Mouse (Mus musculus) hindbrain, embryonic 13.5 days (tissue): Measurements from ENCODE around the gene Onecut1. TPM values are rescaled to one million over a fixed set of nuclear protein-coding genes. Genes with fewer than 3 reads are reported as not detected.
A peak's percentile ranks its signal among the peaks of the same experiment; 100 is the strongest.

Experiments
- ATAC-seq: fragments of 200-750 bp; cut with Nextera tagmentation; 2 replicates; pipeline ENCODE4 v1.8.0; 2017; ENCODE audit warnings: moderate TSS enrichment; ENCODE audit not compliant: low FRiP score
- H3K27ac ChIP-seq: fragments of 300-500 bp; sonication (generic); 2 replicates; pipeline ENCODE4 v1.5.1; 2015; ENCODE audit warnings: inconsistent platforms, mild to moderate bottlenecking, moderate library complexity
- H3K27me3 ChIP-seq: fragments of 300-500 bp; sonication (generic); 2 replicates; pipeline ENCODE4 v1.6.1; 2015; ENCODE audit warnings: mild to moderate bottlenecking, inconsistent platforms
- H3K36me3 ChIP-seq: fragments of 300-500 bp; sonication (generic); 2 replicates; pipeline ENCODE4 v1.6.1; 2015; ENCODE audit warnings: mild to moderate bottlenecking, inconsistent platforms
- H3K4me1 ChIP-seq: fragments of 300-500 bp; sonication (generic); replicated peaks from 2 replicates; pipeline ENCODE4 v1.6.1; 2015; ENCODE audit warnings: inconsistent platforms
- H3K4me2 ChIP-seq: fragments of 300-500 bp; sonication (generic); 2 replicates; pipeline ENCODE4 v1.6.1; 2015; ENCODE audit warnings: inconsistent platforms, mild to moderate bottlenecking, moderate library complexity
- H3K4me3 ChIP-seq: fragments of 300-500 bp; sonication (generic); 2 replicates; pipeline ENCODE4 v1.5.1; 2015; ENCODE audit warnings: mild to moderate bottlenecking, inconsistent platforms
- H3K9ac ChIP-seq: fragments of 300-500 bp; sonication (generic); 2 replicates; pipeline ENCODE4 v1.6.1; 2015; ENCODE audit warnings: mild to moderate bottlenecking, inconsistent platforms
- H3K9me3 ChIP-seq: fragments of 300-500 bp; sonication (generic); 2 replicates; pipeline ENCODE4 v1.6.1; 2016; ENCODE audit warnings: inconsistent platforms
- WGBS: fragments of 180-500 bp; shearing (Covaris S2); methylation state at CpG from one replicate; pipeline ENCODE4 v1.1.7; 2015; 5-methylcytosine and 5-hydroxymethylcytosine counted together
- polyA plus RNA-seq: library from polyadenylated mRNA; unstranded; fragments of >200 nt; fragmentation: Nextera tagmentation; extraction: Ambion mirVana; gene quantifications from 2 replicates; pipeline ENCODE4 v1.2.1, GENCODE M21; 2015

Gene Onecut1
- polyA plus RNA-seq, 1 experiment from 2014 or later, result 5.5 TPM

GRCm38 (mm10) chr9:74851601-74852000 is 10.1 kb upstream of the Onecut1 start:
- Histone ChIP-seq H3K4me1 (peaks cover 29% of the 10 kb centered on the region), H3K27ac (no peak overlapping the region), H3K9ac (peak overlapping the region; percentile 31; the same call in 1 of the 2 replicates), H3K27me3 (peaks cover 94% of the 10 kb centered on the region), H3K36me3 (no peaks in the 10 kb centered on the region), H3K9me3 (no peaks in the 10 kb centered on the region), H3K4me3 (no peak overlapping the region; the same call in 1 of the 2 replicates), H3K4me2 (peak overlapping the region; percentile 67)
- 2% methylated on average over 5 of the region's 5 CpGs for WGBS
- no peak for ATAC-seq

DNA sequence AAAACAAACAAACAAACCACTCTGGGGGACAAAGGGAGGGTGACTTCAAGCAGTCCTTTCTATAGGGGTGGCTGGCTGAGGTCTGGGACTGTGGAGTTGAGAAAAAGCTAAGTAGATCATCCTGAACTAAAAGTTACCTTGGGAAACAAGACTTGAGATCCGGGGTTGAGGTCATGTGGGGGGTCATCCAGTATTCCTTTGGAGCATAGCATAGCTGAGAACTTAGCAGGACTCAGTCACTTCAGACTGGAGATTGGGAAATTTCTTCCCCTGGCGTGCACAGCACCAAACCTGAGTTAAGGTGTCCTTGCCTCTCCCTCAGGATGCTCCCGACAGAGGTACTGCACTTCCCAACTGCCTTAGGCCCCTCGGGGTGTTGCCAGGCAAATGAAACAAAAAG is 9.4 kb upstream of the Onecut1 start:
- no peak overlapping the region for H3K27ac ChIP-seq
- H3K4me2 ChIP-seq, result peak overlapping the region; percentile 1; the same call in 1 of the 2 replicates
- H3K9ac ChIP-seq, result no peak overlapping the region
- no peaks in the 10 kb centered on the region for H3K36me3 ChIP-seq
- no peak overlapping the region for H3K4me3 ChIP-seq
- no peak for ATAC-seq
- no peaks in the 10 kb centered on the region for H3K9me3 ChIP-seq
- H3K27me3 ChIP-seq, result peaks cover 94% of the 10 kb centered on the region
- WGBS, result 2% methylated on average over 4 of the region's 4 CpGs
- H3K4me1 ChIP-seq, result peaks cover 21% of the 10 kb centered on the region

GRCm38 (mm10) chr9:74853191-74854072 is 8.3 kb upstream of the Onecut1 start:
- H3K27ac ChIP-seq, result no peak overlapping the region
- H3K4me3 ChIP-seq, result no peak overlapping the region
- H3K4me2 ChIP-seq, result peak overlapping the region; percentile 24
- peaks cover 94% of the 10 kb centered on the region for H3K27me3 ChIP-seq
- H3K4me1 ChIP-seq, result peaks cover 19% of the 10 kb centered on the region
- WGBS, result under 1% methylated on average over 28 of the region's 28 CpGs
- no peaks in the 10 kb centered on the region for H3K9me3 ChIP-seq
- H3K9ac ChIP-seq, result no peak overlapping the region
- H3K36me3 ChIP-seq, result no peaks in the 10 kb centered on the region
- ATAC-seq, result no peak

- Histone ChIP-seq H3K4me3 (no peak overlapping the region; the same call in 1 of the 2 replicates), H3K4me1 (peaks cover 12% of the 10 kb centered on the region), H3K36me3 (no peaks in the 10 kb centered on the region), H3K4me2 (peak overlapping the region; percentile 24), H3K27me3 (peaks cover 94% of the 10 kb centered on the region), H3K27ac (peak overlapping the region; percentile 52; the same call in 1 of the 2 replicates), H3K9ac (no peak overlapping the region), H3K9me3 (no peaks in the 10 kb centered on the region)
- 0 out of 2 replicates have a peak, but pooled peaks have one; percentile 32 for ATAC-seq
- WGBS, result under 1% methylated on average over 25 of the region's 25 CpGs
Measured at GRCm38 (mm10) chr9:74854073-74854591, 7.6 kb upstream of the Onecut1 start.

GRCm38 (mm10) chr9:74855446-74855845 is 6.3 kb upstream of the Onecut1 start:
- H3K9me3 ChIP-seq, result no peaks in the 10 kb centered on the region
- no peak overlapping the region for H3K4me2 ChIP-seq
- no peaks in the 10 kb centered on the region for H3K36me3 ChIP-seq
- H3K27ac ChIP-seq, result no peak overlapping the region
- WGBS, result 8% methylated on average over 4 of the region's 4 CpGs
- H3K4me1 ChIP-seq, result peaks cover 9% of the 10 kb centered on the region; the same call in 1 of the 2 replicates
- H3K27me3 ChIP-seq, result peaks cover 100% of the 10 kb centered on the region
- no peak overlapping the region for H3K9ac ChIP-seq
- no peak for ATAC-seq
- H3K4me3 ChIP-seq, result no peak overlapping the region

GRCm38 (mm10) chr9:74856578-74857507 is 4.9 kb upstream of the Onecut1 start:
- Histone ChIP-seq H3K9me3 (no peaks in the 10 kb centered on the region), H3K36me3 (no peaks in the 10 kb centered on the region), H3K27me3 (peaks cover 98% of the 10 kb centered on the region), H3K27ac (no peak overlapping the region), H3K4me1 (peaks cover 18% of the 10 kb centered on the region), H3K4me3 (no peak overlapping the region), H3K4me2 (no peak overlapping the region), H3K9ac (no peak overlapping the region)
- no peak for ATAC-seq
- 3% methylated on average over 28 of the region's 28 CpGs for WGBS

DNA sequence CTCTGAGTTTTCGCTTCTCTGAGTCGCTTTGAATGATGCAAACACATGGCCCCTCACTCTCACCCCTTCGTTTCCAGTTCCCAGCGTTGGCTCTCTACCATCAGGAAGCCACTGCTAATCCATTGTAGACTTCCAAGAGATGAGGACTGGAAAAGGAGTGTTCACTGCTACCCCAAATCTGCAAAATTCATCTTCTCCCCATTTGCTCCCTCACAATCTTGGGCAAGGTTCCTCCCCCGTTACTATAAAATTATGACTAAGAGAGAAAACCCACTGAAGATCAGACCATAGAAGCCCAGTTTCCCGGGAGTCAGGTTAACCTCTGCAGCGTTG is 4.2 kb upstream of the Onecut1 start:
- Histone ChIP-seq H3K27me3 (peaks cover 98% of the 10 kb centered on the region), H3K4me3 (no peak overlapping the region), H3K27ac (no peak overlapping the region), H3K36me3 (no peaks in the 10 kb centered on the region), H3K4me2 (no peak overlapping the region), H3K9ac (no peak overlapping the region), H3K4me1 (peaks cover 24% of the 10 kb centered on the region), H3K9me3 (no peaks in the 10 kb centered on the region)
- 2% methylated on average over 7 of the region's 7 CpGs for WGBS
- no peak for ATAC-seq

DNA sequence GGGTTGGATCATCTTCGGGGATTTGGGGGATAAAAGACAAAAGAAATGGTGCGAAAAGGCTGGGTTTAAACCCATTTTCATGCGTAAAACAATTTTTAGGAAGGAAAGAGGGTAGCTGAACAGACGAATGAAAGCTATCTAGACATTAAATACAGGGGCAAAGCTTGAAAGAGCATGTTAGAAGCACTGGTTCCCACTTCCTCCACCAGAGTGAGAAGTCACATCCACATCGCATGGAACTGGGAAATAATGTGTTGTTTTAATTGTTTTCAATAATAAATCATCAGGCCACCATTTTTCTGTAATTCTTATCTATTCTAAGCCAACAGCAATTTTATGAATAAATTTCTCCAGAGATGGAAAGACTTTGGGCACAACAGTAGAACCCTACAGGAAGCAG is 3.6 kb upstream of the Onecut1 start:
- Histone ChIP-seq H3K9me3 (no peaks in the 10 kb centered on the region), H3K36me3 (no peaks in the 10 kb centered on the region), H3K4me2 (no peak overlapping the region), H3K4me1 (peaks cover 31% of the 10 kb centered on the region), H3K27ac (no peak overlapping the region), H3K4me3 (no peak overlapping the region), H3K9ac (no peak overlapping the region), H3K27me3 (peaks cover 98% of the 10 kb centered on the region)
- ATAC-seq, result no peak
- WGBS, result 5% methylated on average over 5 of the region's 5 CpGs

- H3K36me3 ChIP-seq, result no peaks in the 10 kb centered on the region
- no peak for ATAC-seq
- peaks cover 98% of the 10 kb centered on the region for H3K27me3 ChIP-seq
- peaks cover 39% of the 10 kb centered on the region for H3K4me1 ChIP-seq
- 4% methylated on average over 18 of the region's 18 CpGs for WGBS
- no peak overlapping the region for H3K27ac ChIP-seq
- no peak overlapping the region; the same call in 1 of the 2 replicates for H3K9ac ChIP-seq
- no peaks in the 10 kb centered on the region for H3K9me3 ChIP-seq
- H3K4me3 ChIP-seq, result no peak overlapping the region
- peak overlapping the region; percentile 87; the same call in 1 of the 2 replicates for H3K4me2 ChIP-seq
Measured at GRCm38 (mm10) chr9:74860461-74860860, 1.3 kb upstream of the Onecut1 start.

- Histone ChIP-seq H3K27me3 (peaks cover 98% of the 10 kb centered on the region), H3K4me2 (peak overlapping the region; percentile 87), H3K9me3 (no peaks in the 10 kb centered on the region), H3K36me3 (no peaks in the 10 kb centered on the region), H3K9ac (peak overlapping the region; percentile 81), H3K4me3 (peak overlapping the region; percentile 54), H3K27ac (peak overlapping the region; percentile 82), H3K4me1 (peaks cover 48% of the 10 kb centered on the region)
- whole genome bisulfite sequencing, result under 1% methylated on average over 45 of the region's 48 CpGs
- ATAC-seq, result peak; percentile 33
Measured at GRCm38 (mm10) chr9:74862096-74862780, 517 bp downstream of the Onecut1 start.

DNA sequence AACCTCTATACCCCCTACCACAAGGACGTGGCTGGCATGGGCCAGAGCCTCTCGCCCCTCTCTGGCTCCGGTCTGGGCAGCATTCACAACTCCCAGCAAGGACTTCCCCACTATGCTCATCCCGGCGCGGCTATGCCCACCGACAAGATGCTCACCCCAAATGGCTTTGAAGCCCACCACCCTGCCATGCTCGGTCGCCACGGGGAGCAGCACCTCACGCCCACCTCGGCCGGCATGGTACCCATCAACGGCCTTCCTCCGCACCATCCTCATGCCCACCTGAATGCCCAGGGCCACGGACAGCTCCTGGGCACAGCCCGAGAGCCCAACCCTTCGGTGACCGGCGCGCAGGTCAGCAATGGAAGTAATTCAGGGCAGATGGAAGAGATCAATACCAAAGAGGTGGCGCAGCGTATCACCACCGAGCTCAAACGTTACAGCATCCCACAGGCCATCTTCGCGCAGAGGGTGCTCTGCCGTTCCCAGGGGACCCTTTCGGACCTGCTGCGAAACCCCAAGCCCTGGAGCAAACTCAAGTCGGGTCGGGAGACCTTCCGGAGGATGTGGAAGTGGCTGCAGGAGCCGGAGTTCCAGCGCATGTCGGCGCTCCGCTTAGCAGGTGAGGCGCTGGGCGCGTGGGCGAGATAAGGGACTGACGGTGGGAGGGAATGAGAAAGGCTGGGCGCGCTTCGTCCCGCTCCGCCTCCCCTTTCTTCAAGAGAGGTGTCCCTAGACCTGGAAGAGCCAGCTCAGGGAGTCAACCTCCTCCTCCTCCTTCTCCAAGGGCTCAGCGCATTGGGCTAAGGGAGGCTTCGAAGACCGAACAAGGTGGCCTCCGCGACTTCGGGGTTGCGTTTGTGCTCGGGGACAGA is 1.3 kb downstream of the Onecut1 start:
- H3K9me3 ChIP-seq, result no peaks in the 10 kb centered on the region
- peaks cover 97% of the 10 kb centered on the region for H3K27me3 ChIP-seq
- peak overlapping the region; percentile 54 for H3K4me3 ChIP-seq
- peak overlapping the region; percentile 87 for H3K4me2 ChIP-seq
- peak overlapping the region; percentile 82 for H3K27ac ChIP-seq
- peak overlapping the region; percentile 81 for H3K9ac ChIP-seq
- H3K4me1 ChIP-seq, result peaks cover 53% of the 10 kb centered on the region
- under 1% methylated on average over 55 of the region's 56 CpGs for WGBS
- ATAC-seq, result no peak
- no peaks in the 10 kb centered on the region for H3K36me3 ChIP-seq
